Mouse (Mus musculus) ES-Bruce4 (cell line): ENCODE data around the gene Gm10518.

ENCODE experiments used
- CTCF ChIP-seq: IDR thresholded peaks from one replicate; pipeline ENCODE4 v1.8.1; 2011; ENCODE audit warnings: low read depth, low read length
- EP300 ChIP-seq: IDR thresholded peaks from 2 replicates; pipeline ENCODE4 v1.6.1; 2011; ENCODE audit warnings: low read depth, low read length; ENCODE audit not compliant: insufficient read depth

- TF ChIP-seq EP300, result no peak
- no peak for TF ChIP-seq CTCF
Measured at GRCm38 (mm10) chr1:179828051-179828450, 24.9 kb downstream of the Gm10518 start.
